Mouse (Mus musculus) midbrain, embryonic 11.5 days (tissue): ENCODE results near the gene Dpysl4. TPM values are rescaled to one million over a fixed set of nuclear protein-coding genes. Genes with fewer than 3 reads are reported as not detected.

Source experiments
- ATAC-seq: fragments of 200-750 bp; cut with Nextera tagmentation; 2 replicates; pipeline ENCODE4 v1.8.0; 2017; ENCODE audit warnings: moderate TSS enrichment, moderate library complexity; ENCODE audit not compliant: low FRiP score
- DNase-seq: peaks from one replicate; pipeline ENCODE4 v3.0.0; 2015; ENCODE audit warnings: low spot score; ENCODE audit errors: missing footprints
- H3K27ac ChIP-seq: fragments of 300-500 bp; sonication (generic); 2 replicates; pipeline ENCODE4 v1.5.1; 2014; ENCODE audit warnings: low read depth, low read length
- H3K27me3 ChIP-seq: fragments of 300-500 bp; sonication (generic); 2 replicates; pipeline ENCODE4 v1.6.1; 2014; ENCODE audit warnings: mild to moderate bottlenecking, low read length, moderate library complexity, mixed read lengths; ENCODE audit not compliant: control insufficient read depth, insufficient read depth
- H3K36me3 ChIP-seq: fragments of 300-500 bp; sonication (generic); 2 replicates; pipeline ENCODE4 v1.6.1; 2014; ENCODE audit warnings: mild to moderate bottlenecking, low read length, moderate library complexity, mixed read lengths; ENCODE audit not compliant: control insufficient read depth, insufficient read depth
- H3K4me1 ChIP-seq: fragments of 300-500 bp; sonication (generic); 2 replicates; pipeline ENCODE4 v1.6.1; 2014; ENCODE audit warnings: low read length; ENCODE audit not compliant: control insufficient read depth, insufficient read depth
- H3K4me2 ChIP-seq: fragments of 300-500 bp; sonication (generic); 2 replicates; pipeline ENCODE4 v1.6.1; 2014; ENCODE audit warnings: mild to moderate bottlenecking, moderate library complexity
- H3K4me3 ChIP-seq: fragments of 300-500 bp; sonication (generic); 2 replicates; pipeline ENCODE4 v1.5.1; 2014; ENCODE audit warnings: low read depth, low read length
- H3K9ac ChIP-seq: fragments of 300-500 bp; sonication (generic); 2 replicates; pipeline ENCODE4 v1.6.1; 2014; ENCODE audit warnings: low read length
- H3K9me3 ChIP-seq: fragments of 300-500 bp; sonication (generic); 2 replicates; pipeline ENCODE4 v1.6.1; 2016; ENCODE audit warnings: low read length; ENCODE audit not compliant: control insufficient read depth
- WGBS: fragments of 180-500 bp; shearing (Covaris S2); extraction: QIAGEN DNeasy Blood & Tissue Kit; methylation state at CpG from one replicate; pipeline ENCODE4 v1.1.7; 2014; 5-methylcytosine and 5-hydroxymethylcytosine counted together
- polyA plus RNA-seq: library from polyadenylated mRNA; unstranded; fragments of >200 nt; fragmentation: Nextera tagmentation; extraction: Ambion mirVana; gene quantifications from 2 replicates; pipeline ENCODE4 v1.2.1, GENCODE M21; 2014

Dpysl4 gene
- polyA plus RNA-seq, 1 experiment from 2014 or later = 179 TPM

- Histone ChIP-seq H3K4me3 (no peak overlapping the region), H3K9ac (no peak overlapping the region), H3K27ac (no peak overlapping the region), H3K4me1 (peaks cover 5% of the 10 kb centered on the region), H3K27me3 (no peaks in the 10 kb centered on the region), H3K4me2 (no peak overlapping the region), H3K36me3 (no peaks in the 10 kb centered on the region), H3K9me3 (no peaks in the 10 kb centered on the region)
- no peak for ATAC-seq
- 73% methylated on average over 8 of the region's 8 CpGs for WGBS
- no peak for DNase-seq
Measured at GRCm38 (mm10) chr7:139131538-139131937, 45.7 kb downstream of the Dpysl4 start.

- H3K27me3 ChIP-seq = no peaks in the 10 kb centered on the region
- no peak overlapping the region for H3K27ac ChIP-seq
- no peak overlapping the region for H3K4me2 ChIP-seq
- peaks cover 9% of the 10 kb centered on the region for H3K4me1 ChIP-seq
- no peaks in the 10 kb centered on the region for H3K9me3 ChIP-seq
- no peaks in the 10 kb centered on the region for H3K36me3 ChIP-seq
- WGBS = 89% methylated on average over 3 of the region's 3 CpGs
- DNase-seq = no peak
- no peak overlapping the region for H3K4me3 ChIP-seq
- H3K9ac ChIP-seq = no peak overlapping the region
- ATAC-seq = no peak
Measured at GRCm38 (mm10) chr7:139133446-139133845, 47.6 kb downstream of the Dpysl4 start.

GRCm38 (mm10) chr7:139135236-139135635 lies 49.4 kb downstream of the Dpysl4 start:
- DNase-seq (no peak), ATAC-seq (no peak)
- Histone ChIP-seq H3K27me3 (no peaks in the 10 kb centered on the region), H3K4me3 (no peak overlapping the region), H3K9ac (no peak overlapping the region), H3K9me3 (no peaks in the 10 kb centered on the region), H3K4me2 (no peak overlapping the region), H3K27ac (no peak overlapping the region), H3K36me3 (no peaks in the 10 kb centered on the region), H3K4me1 (peaks cover 19% of the 10 kb centered on the region)
- WGBS = 79% methylated on average over 5 of the region's 5 CpGs

GRCm38 (mm10) chr7:139136906-139137491 lies 51.2 kb downstream of the Dpysl4 start:
- Histone ChIP-seq H3K4me2 (no peak overlapping the region), H3K9ac (no peak overlapping the region), H3K36me3 (no peaks in the 10 kb centered on the region), H3K27ac (no peak overlapping the region), H3K4me3 (no peak overlapping the region), H3K9me3 (no peaks in the 10 kb centered on the region), H3K4me1 (peaks cover 26% of the 10 kb centered on the region), H3K27me3 (no peaks in the 10 kb centered on the region)
- DNase-seq = no peak
- ATAC-seq = no peak
- 66% methylated on average over 5 of the region's 5 CpGs for WGBS

- peak overlapping the region; percentile 49 for H3K9ac ChIP-seq
- H3K4me1 ChIP-seq = peaks cover 28% of the 10 kb centered on the region
- no peaks in the 10 kb centered on the region for H3K9me3 ChIP-seq
- ATAC-seq (peak; percentile 89), DNase-seq (peak; percentile 93)
- WGBS = 2% methylated on average over 11 of the region's 11 CpGs
- H3K27me3 ChIP-seq = no peaks in the 10 kb centered on the region
- no peak overlapping the region for H3K4me3 ChIP-seq
- H3K27ac ChIP-seq = peak overlapping the region; percentile 68
- peak overlapping the region; percentile 7; the same call in 1 of the 2 replicates for H3K4me2 ChIP-seq
- no peaks in the 10 kb centered on the region for H3K36me3 ChIP-seq
Measured at GRCm38 (mm10) chr7:139139921-139140461, 54.2 kb downstream of the Dpysl4 start.

GRCm38 (mm10) chr7:139143785-139144184 lies 58.0 kb downstream of the Dpysl4 start:
- no peak overlapping the region for H3K4me3 ChIP-seq
- WGBS = 75% methylated on average over 1 of the region's 1 CpGs
- no peak for DNase-seq
- peaks cover 34% of the 10 kb centered on the region for H3K4me1 ChIP-seq
- H3K9me3 ChIP-seq = no peaks in the 10 kb centered on the region
- no peaks in the 10 kb centered on the region for H3K36me3 ChIP-seq
- no peak overlapping the region for H3K9ac ChIP-seq
- H3K27ac ChIP-seq = no peak overlapping the region
- no peak for ATAC-seq
- no peak overlapping the region for H3K4me2 ChIP-seq
- H3K27me3 ChIP-seq = no peaks in the 10 kb centered on the region

- Histone ChIP-seq H3K9me3 (no peaks in the 10 kb centered on the region), H3K9ac (no peak overlapping the region), H3K4me2 (no peak overlapping the region), H3K36me3 (no peaks in the 10 kb centered on the region), H3K27me3 (no peaks in the 10 kb centered on the region), H3K4me3 (no peak overlapping the region), H3K27ac (no peak overlapping the region), H3K4me1 (peaks cover 24% of the 10 kb centered on the region)
- ATAC-seq = no peak
- DNase-seq = no peak
- WGBS = 30% methylated on average over 7 of the region's 7 CpGs
Measured at GRCm38 (mm10) chr7:139145891-139146290, 60.1 kb downstream of the Dpysl4 start.

- Histone ChIP-seq H3K36me3 (no peaks in the 10 kb centered on the region), H3K4me1 (peaks cover 30% of the 10 kb centered on the region), H3K27ac (no peak overlapping the region; the same call in 1 of the 2 replicates), H3K9ac (no peak overlapping the region), H3K4me3 (no peak overlapping the region), H3K4me2 (no peak overlapping the region), H3K9me3 (no peaks in the 10 kb centered on the region), H3K27me3 (no peaks in the 10 kb centered on the region)
- no peak for DNase-seq
- ATAC-seq = 0 out of 2 replicates have a peak, but pooled peaks have one; percentile 7
- 67% methylated on average over 4 of the region's 4 CpGs for WGBS
Measured at GRCm38 (mm10) chr7:139147360-139147759, 61.6 kb downstream of the Dpysl4 start.

GRCm38 (mm10) chr7:139149373-139149772 lies 63.6 kb downstream of the Dpysl4 start:
- H3K4me1 ChIP-seq = peaks cover 29% of the 10 kb centered on the region
- WGBS = 37% methylated on average over 7 of the region's 7 CpGs
- H3K27ac ChIP-seq = no peak overlapping the region

More at GRCm38 (mm10) chr7:139149373-139149772, 63.6 kb downstream of the Dpysl4 start:
- Histone ChIP-seq H3K36me3 (no peaks in the 10 kb centered on the region), H3K4me3 (no peak overlapping the region), H3K27me3 (no peaks in the 10 kb centered on the region), H3K9ac (no peak overlapping the region), H3K9me3 (no peaks in the 10 kb centered on the region), H3K4me2 (no peak overlapping the region)
- ATAC-seq = no peak
- no peak for DNase-seq
